Mouse (Mus musculus) Muller cell, postnatal 12 days (primary cell): ENCODE measurements around the gene Kremen2.
"Not testable (repeated sequence)": the region's sequence is repeated elsewhere in the genome, so short reads cannot be mapped to it uniquely, and the experiment has no call there.

Experiments used
- DNase-seq: peaks from one replicate; pipeline ENCODE4 v3.0.0-alpha.2; 2015; ENCODE audit errors: inconsistent ontology term

Kremen2 gene

GRCm38 (mm10) chr17:23745301-23746251 is at the start of gene Kremen2:
Kremen2 (minus strand) TSS chr17:23745833.
- peak; percentile 30 for DNase-seq

- DNase-seq: no peak
Observed at GRCm38 (mm10) chr17:23795323-23795722, 49.7 kb upstream of the Kremen2 start.

GRCm38 (mm10) chr17:23791079-23791357 is 45.4 kb upstream of the Kremen2 start:
- DNase-seq: no peak

GRCm38 (mm10) chr17:23790269-23791078 is 44.8 kb upstream of the Kremen2 start, which contains the start of gene Srrm2:
Srrm2 (plus strand) TSS chr17:23790532.
- DNase-seq: peak; percentile 64

GRCm38 (mm10) chr17:23789749-23790268 is 44.2 kb upstream of the Kremen2 start:
- no peak for DNase-seq

DNA sequence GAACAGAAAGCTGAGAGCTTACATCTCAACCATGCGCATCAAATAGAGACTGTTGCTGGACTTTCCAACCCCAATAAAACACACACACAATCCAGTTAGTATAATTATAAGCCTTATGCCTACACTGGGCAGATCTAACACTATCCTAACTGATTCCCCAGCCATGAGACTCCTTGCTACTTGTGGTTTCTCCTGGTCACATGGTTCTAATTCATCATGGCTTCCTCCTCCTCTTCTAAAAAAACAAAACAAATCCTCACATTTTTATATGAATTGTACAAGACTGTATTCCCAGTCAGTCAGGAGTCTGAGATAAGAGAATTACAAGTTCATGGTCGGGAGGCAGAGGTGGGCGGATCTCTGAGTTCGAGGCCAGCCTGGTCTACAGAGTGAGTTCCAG is 43.3 kb upstream of the Kremen2 start:
- DNase-seq: no peak

DNA sequence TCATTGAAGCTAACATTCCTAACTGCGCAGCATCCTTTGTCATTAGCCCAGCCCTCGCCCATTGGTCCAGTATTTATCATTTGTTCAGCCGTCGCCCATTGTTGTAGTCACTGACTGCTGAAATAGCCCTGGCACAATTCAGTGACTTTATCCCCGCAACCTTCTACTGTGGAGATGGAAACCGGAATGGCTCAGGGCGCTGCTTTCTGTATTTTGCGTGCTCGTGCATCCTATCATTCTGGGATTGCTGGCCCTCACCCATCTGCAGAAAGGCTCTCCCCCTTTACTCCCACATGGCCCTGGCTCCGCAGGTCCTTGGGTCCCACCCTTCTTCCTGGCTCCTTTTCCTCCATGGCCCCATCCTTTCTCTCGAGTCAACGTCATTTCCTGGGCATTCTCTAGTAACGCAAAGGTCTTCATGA is 40.9 kb upstream of the Kremen2 start:
- DNase-seq: no peak

- DNase-seq: peak; percentile 81
Observed at GRCm38 (mm10) chr17:23785561-23786471, 40.2 kb upstream of the Kremen2 start, which contains the start of gene Flywch2. Flywch2 (minus strand) TSS chr17:23786081.

DNA sequence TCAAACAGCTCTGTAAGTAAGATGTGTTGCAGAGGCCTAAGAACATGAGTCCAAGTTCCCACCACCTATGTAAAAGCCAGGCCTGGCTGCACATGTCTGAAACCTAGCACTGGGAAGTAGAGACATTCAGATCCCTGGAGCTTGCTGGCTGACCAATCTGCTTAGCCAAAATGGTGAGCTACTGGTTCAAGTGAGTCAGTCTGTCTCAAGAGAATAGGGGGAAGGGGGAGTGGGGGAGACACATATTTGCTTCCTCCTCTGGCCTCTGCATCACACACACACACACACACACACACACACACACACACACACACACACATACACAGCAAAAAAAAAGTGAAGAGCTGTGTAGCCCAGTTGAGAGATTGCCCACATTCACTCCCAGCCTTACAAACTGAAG is 37.7 kb upstream of the Kremen2 start:
- no peak for DNase-seq

GRCm38 (mm10) chr17:23778447-23778846 is 32.8 kb upstream of the Kremen2 start:
- DNase-seq: no peak

GRCm38 (mm10) chr17:23777141-23777540 is 31.5 kb upstream of the Kremen2 start:
- no peak for DNase-seq

DNA sequence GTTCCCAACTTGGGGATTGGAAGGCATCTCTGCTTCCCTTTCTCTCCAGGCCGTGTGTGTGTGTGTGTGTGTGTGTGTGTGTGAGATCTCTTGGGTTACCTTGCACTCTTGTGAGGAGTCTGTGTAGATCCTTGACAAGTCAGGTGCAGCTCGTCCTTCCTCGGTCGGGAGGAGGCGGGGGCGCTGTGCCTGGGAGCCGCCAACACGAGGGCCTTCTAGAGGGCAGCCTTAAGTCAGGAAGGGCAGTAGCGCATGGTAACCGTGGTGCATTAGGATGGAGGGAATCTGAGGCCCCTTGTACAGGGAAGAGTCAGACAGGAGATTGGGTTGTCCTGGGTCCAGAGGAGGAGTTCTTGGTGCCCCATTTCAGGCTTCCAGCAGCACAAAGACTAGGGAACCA is 30.6 kb upstream of the Kremen2 start:
- DNase-seq: no peak

DNA sequence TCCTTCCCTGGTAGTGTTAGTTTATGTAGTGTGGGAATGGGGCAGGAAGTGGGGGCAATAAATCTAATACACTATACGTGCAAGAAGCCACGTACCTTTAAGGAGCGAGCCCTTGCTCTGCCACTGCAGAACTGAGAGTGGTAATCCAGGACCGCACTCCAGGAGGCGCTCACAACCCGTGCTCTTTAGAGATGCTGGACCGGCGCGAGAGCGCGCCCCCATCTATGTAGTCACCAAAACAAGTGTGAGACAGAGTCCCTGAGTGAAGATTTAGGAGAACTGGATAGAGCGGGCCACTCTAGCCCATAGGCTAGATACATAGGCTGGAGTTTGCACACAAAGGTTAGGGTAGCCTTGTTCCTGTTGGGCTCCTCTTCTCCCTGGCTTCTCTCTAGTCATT is 28.5 kb upstream of the Kremen2 start:
- DNase-seq: peak; percentile 85

DNA sequence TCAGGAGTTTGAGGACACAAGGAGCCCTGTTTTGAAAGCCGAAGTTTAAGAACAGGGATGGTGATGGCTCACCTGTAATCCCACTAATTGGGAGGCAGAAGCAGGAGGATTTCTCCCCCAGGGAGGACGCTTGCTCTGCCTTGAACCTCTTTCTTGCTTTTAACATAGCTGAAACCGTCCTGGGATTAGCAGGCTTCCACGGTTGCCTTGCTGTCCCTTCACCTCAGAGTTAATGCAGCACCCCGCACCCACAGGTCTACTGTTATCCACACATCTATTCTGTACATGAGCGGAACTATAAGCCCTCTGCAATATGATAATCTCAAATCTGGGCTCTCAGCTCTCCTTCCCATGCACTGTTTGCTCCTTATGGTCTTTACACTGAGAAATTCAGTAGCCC is 28.0 kb upstream of the Kremen2 start:
- DNase-seq: no peak

- not testable (repeated sequence) for DNase-seq
Observed at GRCm38 (mm10) chr17:23772219-23772556, 26.6 kb upstream of the Kremen2 start.

GRCm38 (mm10) chr17:23771284-23772218 is 25.9 kb upstream of the Kremen2 start, which contains the start of gene Flywch1:
Flywch1 (minus strand) TSS chr17:23771602.
- peak; percentile 97 for DNase-seq

DNA sequence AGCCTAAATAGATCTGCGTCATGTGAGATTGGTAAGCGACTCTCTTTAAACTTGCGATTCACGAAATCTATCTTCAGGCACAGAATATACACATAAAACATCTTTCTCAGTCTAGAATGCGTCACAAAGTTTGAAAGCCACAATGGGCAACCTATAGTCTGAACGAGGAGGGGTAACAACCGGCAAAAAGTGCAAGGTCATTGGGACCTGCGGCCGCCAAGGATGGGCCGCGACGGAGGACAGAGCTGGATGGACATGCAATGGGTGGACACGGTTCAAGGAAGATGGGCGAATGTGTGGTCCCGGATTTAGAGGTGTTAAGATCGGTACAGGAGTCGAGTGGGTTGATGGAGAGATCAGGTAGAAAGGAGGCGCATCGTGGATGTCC is 25.3 kb upstream of the Kremen2 start:
- peak; percentile 79 for DNase-seq

- no peak for DNase-seq
Observed at GRCm38 (mm10) chr17:23770493-23770892, 24.9 kb upstream of the Kremen2 start.

DNA sequence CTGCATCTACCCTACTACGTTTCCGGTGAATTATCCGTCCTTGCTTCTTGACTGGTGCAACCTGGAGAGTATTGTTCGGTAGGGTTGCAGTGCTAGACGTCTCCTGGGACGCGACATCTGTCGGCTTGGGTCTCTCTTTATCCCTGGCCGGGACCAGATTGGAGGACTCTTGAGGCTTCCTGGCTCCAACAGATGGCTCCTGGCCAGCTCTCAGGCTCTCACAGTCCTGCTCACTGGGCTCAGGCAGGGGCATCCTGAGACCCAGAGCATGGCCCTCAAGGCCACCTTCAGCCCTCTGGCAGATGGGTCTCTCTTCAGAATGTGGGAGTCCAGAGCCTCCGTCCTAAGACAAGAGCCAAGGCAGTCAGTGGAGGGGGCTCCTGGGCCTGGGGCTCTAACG is 17.3 kb upstream of the Kremen2 start:
- no peak for DNase-seq

GRCm38 (mm10) chr17:23761155-23761554 is 15.5 kb upstream of the Kremen2 start:
- DNase-seq: no peak
